Mouse (Mus musculus): Measurements from ENCODE around the gene Lrit2. TPM values are rescaled to one million over a fixed set of nuclear protein-coding genes. Genes with fewer than 3 reads are reported as not detected.

Lrit2 gene
- not detected for polyA plus RNA-seq (2017; shearing (Covaris generic))

GRCm38 (mm10) chr14:37067629-37068028 is at the start of gene Lrit2:
Gene Lrit2, plus strand, starts transcription at chr14:37067929.

GRCm38 (mm10) chr14:37048914-37049410 is 18.8 kb upstream of the Lrit2 start, which contains the start of gene Rgr:
Gene Rgr, minus strand, starts transcription at chr14:37048964.

GRCm38 (mm10) chr14:37097956-37098530 is 30.3 kb downstream of the Lrit2 start, which contains the start of gene Cdhr1:
Gene Cdhr1, minus strand, starts transcription at chr14:37098347.

GRCm38 (mm10) chr14:37113922-37114321 is 46.2 kb downstream of the Lrit2 start, which contains the start of gene 2610528A11Rik:
Gene 2610528A11Rik, minus strand, starts transcription at chr14:37114022.

Other genes with a start within 250 kb of the Lrit2 start
- gene Ccser2, start 99.2 kb upstream of the Lrit2 start, polyA plus RNA-seq (2017; shearing (Covaris generic)) = 53.2 TPM
- 0.07 TPM for gene Rgr, start 19.0 kb upstream of the Lrit2 start, polyA plus RNA-seq (2017; shearing (Covaris generic))
- not detected for gene Lrit1, start 13.1 kb upstream of the Lrit2 start, polyA plus RNA-seq (2017; shearing (Covaris generic))
- not detected for gene Cdhr1, start 30.4 kb downstream of the Lrit2 start, polyA plus RNA-seq (2017; shearing (Covaris generic))
- not detected for gene 2610528A11Rik, start 46.1 kb downstream of the Lrit2 start, polyA plus RNA-seq (2017; shearing (Covaris generic))
- gene Ghitm, start 67.3 kb downstream of the Lrit2 start, polyA plus RNA-seq (2017; shearing (Covaris generic)) = 287 TPM

All from naive thymus-derived CD4-positive, alpha-beta T cell, adult 5 months (primary cell).